Mouse (Mus musculus) heart, adult 18-20 months (tissue): ENCODE measurements at regions not wholly inside any gene's neighbourhood (a gene's known extent, or its start where the extent isn't known, plus 50 kb on each side); places are given as distances from the start of the nearest gene placed in this dataset.

Experiments used
- DNase-seq, 2 experiments: peaks; one replicate each; pipeline ENCODE4 v3.0.0; 2021 to 2022; ENCODE audit warnings: mixed read lengths in 1 of 2

DNA sequence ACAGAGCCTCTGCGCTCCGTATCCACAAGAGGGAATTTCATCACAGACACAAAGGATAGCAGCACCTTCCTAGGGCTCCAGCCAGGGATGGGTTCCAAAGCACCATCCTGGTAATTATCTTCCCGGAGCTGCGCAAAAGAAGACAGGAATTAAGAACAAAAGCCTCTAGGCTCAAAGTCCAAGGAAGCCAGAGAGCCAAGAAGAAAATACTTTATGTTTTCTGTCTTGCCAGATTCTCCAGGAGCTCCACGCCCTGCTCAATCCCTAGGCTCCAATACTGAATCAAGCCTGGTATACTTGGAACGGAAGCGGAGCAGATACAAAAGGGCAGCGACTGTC is 54.4 kb downstream of the Irf2bpl start:
- DNase-seq = no peak

- peak; percentile 65 to 70 for DNase-seq
Measured at GRCm38 (mm10) chr12:86829581-86830246, 54.9 kb downstream of the Irf2bpl start.

- no peak for DNase-seq
Measured at GRCm38 (mm10) chr12:86827241-86827606, 57.4 kb downstream of the Irf2bpl start.

DNA sequence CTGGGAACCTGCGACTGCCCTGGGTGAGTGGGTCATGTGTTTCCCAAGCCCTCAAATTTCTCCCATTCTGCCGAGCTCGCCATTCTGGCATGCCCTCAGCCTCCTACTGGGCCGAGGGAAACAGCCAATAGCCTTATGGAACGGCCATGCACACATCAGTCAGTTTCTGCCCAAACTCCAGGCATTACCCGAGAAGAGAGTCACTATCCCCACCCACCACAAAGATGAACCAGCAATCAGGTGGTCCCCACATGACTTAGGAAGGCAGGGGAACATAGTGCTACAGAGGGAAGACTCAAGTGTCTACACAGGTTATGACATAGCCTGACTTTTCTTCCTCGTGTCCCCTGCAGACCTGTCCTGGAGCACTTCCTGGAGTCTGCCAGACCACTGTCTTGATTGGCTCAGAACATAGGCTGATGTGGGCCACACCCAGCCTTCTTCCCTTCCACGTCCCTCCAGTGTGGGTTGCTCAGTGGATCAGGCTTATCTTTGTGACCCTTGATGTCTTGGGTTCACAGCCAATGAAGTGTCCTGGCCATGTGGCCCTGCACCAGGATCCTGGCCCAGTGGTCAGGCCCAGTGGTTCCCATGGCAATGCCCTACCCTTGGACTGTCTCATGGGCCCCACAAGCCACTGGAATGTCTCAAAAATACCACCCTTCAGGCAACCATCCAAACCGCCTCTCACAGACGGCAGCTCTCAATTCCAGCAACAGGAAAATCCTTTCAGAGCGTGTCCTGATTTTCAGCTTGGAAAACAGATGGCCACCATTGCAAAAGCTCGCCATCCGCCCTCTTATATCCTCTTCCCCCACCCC is 58.0 kb downstream of the Irf2bpl start:
- DNase-seq = peak; percentile 59 to 73

GRCm38 (mm10) chr12:86825584-86826419 is 58.8 kb downstream of the Irf2bpl start:
- peak; percentile 37 to 49 for DNase-seq

DNA sequence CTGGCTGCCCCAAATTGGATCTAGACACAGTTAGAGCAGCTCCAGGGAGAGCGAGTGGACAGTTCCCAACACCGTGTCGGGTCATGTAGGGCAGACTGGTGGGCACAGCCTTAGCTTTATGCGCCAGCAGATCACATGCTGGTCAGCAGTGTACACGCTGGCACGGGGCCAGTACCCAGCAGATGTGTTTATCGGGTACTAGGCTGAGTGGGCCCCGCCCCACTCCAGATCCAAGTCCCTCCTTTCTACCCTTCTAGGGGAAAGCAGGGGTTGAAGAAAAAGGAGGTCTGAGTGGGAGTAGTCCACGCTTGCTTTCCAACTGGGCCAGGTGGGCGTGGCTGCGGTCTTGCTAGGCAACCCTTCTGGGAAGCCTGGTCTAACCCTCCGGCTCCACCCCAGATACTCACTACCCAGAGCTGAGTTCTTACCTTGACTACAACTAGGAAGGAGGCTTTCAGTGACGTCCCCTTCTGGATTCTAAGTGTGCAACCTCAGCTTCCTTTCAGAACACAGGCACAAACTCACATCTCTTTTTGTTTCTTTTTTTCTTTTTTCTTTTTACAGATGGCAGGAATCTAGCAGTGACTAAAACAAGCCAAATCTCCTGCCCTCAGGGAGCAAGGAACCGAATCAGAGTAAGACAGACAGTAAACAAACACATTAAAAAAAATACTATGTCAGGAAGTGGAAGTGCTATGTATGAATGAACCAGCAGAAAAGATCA is 59.6 kb downstream of the Irf2bpl start:
- peak; percentile 95 to 96 for DNase-seq

DNA sequence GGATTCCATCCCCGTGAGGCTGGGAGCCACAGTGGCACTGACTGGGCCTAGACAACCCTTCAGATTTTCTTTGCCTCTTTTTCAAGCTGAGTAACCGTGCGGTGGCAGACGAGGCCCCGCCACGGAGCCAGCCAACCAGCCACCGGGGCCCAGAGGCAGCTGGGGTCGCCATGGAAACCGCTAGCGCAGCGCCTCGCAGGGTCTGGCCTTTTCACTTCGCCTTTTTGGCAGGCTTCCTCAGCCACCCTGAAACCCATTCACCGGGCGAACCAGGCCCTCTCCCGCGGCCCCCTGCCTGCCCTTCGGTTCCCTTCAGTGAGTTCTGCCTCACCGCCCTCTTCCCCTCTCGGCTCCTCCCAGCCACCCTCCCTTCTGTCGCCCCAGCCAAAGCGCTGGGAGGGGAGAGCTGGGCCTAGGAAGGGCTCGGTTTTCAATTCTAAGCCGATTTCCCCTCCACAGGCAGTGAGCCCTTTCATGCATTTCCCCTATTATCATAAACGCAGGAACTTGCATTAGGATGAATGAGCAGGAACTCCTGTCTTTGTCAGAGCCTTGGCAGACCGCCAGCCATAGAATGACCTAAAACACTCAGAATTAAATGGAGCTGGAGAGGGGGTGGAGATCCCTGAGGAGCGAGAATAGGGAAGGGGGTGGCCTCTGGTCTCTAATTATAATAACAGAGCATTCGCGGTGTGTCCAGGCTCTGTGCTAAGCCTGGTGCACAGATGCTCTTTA is 60.6 kb downstream of the Irf2bpl start:
- DNase-seq = peak; percentile 91 to 96

- no peak for DNase-seq
Measured at GRCm38 (mm10) chr12:86823488-86823854, 61.1 kb downstream of the Irf2bpl start.

DNA sequence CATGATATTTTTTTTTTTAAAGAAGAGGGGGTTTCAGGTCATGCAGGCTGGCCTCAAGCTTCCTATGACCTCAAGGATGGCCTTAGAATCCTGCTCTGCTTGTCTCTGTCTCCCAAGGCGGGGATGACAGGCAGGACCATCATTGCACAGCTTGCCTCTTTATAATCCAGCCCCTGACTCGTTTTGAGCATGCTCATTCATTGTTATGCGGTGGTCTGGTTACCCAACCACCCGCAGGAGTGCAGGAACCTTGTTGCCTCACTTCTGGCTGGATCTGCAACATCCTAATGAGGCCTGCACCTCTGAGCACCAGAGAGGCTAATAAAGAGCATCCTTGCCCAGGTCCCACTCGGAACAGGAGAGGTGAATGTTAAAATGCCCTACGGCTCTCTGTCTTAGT is 63.4 kb downstream of the Irf2bpl start:
- no peak for DNase-seq

GRCm38 (mm10) chr12:86819568-86819967 is 65.0 kb downstream of the Irf2bpl start:
- no peak for DNase-seq

DNA sequence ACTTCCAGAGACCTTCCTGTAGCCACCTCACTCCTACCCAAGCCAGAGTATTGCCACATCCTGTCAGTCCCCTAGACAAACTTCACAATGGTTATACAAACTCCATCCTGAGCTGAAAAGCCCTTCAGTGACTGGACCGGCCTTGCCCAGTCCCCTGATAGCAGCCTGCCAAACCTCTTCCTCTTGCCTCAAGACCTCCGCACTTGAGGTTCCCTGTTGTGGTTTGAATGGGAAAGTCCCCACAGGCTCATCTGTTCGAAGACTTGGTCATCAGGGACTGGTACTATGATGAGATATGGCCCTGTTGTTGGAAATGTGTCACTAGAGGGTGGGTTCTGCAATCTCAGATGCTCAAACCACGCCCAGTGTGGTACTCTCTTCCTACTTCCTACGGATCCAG is 65.4 kb downstream of the Irf2bpl start:
- no peak for DNase-seq

DNA sequence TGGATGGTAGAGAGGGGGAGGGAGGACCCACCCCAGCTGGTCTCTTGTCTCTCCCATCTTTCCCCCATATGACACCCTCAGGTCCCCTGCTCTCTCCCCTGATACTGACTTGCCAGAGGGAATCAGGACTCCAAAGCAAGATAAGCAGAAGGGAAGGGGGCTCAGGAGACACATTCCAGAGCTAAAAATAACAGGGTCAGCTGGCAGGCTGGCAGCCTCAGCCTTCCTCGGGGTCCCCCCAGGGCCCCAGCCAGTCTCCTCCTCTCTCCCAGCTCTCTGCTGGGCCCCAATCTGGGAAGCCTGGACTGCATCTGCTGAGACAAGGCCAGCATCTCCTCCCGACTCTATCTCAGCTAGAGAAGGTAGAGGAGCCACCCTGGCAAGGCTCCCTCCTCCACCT is 66.4 kb downstream of the Irf2bpl start:
- DNase-seq = peak in 1 of 2 experiments; percentile 32

DNA sequence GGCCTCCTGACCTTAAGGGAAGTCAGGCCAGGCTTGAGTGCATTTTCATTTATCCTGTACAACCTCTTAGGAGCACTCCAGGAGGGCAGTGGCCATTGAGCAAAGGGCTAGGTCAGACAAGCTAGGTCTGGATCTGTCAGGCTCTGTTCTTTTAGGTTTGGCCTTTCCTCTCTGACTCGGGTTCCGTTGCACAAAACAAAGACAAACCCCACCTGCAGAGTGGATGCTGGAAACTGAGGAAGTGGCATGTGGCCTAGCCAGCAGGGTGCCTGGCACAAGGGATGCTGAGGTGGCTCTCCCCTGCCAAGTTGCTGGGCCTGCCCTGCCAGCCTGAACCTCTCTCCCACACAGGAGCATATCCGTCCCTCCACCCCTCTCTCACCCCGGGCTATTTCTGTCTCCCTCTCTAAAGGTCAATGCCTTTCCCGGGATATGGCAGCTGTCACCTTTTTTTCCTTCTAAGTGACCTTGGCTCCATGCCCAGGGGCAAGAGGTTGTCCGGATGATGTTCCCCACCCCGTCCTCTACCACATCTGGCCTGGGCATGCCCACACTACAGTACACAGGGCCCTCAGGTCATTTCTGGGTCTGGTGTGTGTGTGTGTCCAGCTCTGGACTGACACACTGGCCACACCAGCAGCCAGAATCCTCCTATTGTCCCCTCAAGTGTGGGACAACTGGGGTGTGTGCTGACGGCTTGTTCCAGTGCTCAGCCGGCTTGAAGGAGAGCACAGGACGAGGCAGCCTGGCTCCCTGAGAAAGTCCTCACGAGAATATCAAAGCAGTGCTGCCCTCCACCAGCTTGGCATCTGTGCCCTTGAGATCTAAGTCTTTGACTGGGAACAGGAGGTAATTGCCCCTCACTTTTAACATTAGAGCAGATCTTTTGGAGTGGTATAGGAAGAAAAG is 67.6 kb downstream of the Irf2bpl start:
- peak; percentile 82 to 88 for DNase-seq

- peak; percentile 74 to 85 for DNase-seq
Measured at GRCm38 (mm10) chr12:86816171-86816701, 68.4 kb downstream of the Irf2bpl start.

DNA sequence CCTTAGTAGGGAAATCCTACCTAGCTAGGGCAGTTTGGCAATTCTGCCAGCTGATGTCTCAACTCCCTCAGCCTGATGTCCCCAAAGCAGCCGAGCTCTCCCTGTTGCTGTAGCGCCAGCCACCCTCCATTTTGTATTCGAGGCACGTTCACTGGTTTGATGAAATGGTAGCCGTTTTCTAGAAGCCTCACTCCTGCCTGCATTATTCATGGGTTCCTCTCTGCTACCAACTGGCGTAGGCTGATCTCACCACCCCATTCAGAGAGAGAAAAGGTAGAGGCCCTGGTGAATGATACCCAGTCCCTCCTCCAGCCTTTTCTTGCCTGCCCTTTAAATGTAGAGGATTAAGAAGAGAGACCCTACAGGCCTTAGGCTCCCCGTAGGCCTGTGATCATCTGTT is 69.9 kb downstream of the Irf2bpl start:
- DNase-seq = no peak
